Mouse (Mus musculus): Measurements from ENCODE around the gene Olfr1496.
"Not testable (repeated sequence)": the region's sequence is repeated elsewhere in the genome, so short reads cannot be mapped to it uniquely, and the experiment has no call there.

Olfr1496 gene

DNA sequence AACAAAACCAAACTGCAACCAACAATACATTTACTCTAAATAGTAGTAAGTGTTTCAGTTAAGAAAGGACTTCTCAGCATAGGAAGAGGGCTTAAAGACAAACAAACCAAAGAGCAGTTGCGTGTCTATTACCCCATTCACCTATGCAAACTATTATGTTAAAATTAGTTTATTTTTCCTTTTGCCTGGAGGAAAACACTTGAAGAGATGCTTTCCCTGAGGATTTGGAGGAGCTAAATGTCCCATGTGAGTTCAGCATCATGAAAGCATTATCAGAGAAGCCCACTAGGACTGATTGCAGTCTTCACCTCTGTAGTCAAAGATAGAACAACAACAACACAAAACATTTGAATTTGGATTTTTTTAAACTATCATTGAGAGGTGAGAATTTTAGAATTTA is at the start of gene Olfr1496:
Olfr1496 (plus strand) TSS at position 301 of the 400 bp plus-strand sequence.
- no peak for DNase-seq (ENCODE audit: low read depth, low spot score)

DNA sequence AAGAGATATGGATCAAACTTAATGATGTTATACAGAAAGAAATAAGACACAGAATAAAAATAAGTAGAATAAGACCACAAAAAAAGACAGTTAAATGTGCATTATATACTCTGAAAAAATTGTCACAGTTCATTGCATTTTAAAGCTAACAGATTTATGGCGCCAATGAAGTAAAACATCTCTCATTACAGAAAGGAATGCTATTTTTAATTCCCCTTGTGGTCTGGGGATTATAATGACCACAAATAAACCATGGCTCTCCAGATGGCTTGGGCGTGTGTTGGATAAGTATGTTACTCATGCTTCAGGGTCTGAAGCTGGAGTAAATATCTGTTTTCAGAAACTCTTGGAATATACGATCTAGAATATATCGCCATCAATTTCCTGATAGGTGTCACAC is 38.2 kb upstream of the Olfr1496 start, which contains the start of gene Olfr1494:
Olfr1494 (plus strand) TSS at position 301 of the 400 bp plus-strand sequence.
- no peak for DNase-seq (ENCODE audit: low read depth, low spot score)

DNA sequence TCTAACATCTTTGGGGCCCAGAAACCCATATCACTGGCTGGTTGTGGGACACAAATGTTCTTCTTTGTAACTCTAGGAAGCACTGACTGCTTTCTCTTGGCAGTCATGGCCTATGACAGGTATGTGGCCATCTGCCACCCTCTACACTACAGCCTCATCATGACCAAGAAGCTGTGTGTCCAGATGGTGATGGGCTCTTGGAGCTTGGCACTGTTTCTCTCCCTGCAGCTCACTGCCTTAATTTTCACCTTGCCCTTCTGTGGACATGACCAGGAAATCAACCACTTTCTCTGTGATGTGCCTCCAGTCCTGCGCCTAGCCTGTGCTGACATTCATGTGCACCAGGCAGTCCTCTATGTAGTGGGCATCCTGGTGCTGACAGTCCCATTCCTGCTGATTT is 28.3 kb upstream of the Olfr1496 start:
- DNase-seq (ENCODE audit: low read depth, low spot score): no peak

DNA sequence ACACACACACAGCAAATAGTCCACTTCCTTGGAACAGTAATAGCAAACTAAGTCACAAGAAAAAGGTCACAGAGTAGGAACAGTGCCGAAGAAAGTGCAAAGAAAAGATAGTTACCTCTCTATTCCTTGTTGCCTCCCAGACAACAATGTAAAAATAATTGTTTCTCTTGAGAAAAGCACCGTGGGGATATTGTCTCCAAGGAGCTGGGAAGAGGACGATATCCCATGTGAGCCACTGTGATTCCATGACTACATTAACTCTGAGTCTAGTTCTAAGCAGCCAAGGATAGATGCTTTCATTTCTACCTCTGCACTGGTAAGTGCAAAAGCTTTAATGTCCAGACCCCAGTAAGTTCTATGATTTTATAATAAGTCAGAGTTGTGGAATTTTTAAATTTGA is 13.4 kb upstream of the Olfr1496 start, which contains the start of gene Olfr1495:
Olfr1495 (plus strand) TSS at position 301 of the 400 bp plus-strand sequence.
- DNase-seq (ENCODE audit: low read depth, low spot score): no peak

- DNase-seq (ENCODE audit: low read depth, low spot score): no peak
Measured at GRCm38 (mm10) chr19:13768565-13769276, 9.0 kb upstream of the Olfr1496 start.

- no peak for DNase-seq (ENCODE audit: low read depth, low spot score)
Measured at GRCm38 (mm10) chr19:13798102-13798501, 20.4 kb downstream of the Olfr1496 start, which contains the start of gene Olfr1497. Gene Olfr1497 (minus strand): TSS chr19:13798202.

DNA sequence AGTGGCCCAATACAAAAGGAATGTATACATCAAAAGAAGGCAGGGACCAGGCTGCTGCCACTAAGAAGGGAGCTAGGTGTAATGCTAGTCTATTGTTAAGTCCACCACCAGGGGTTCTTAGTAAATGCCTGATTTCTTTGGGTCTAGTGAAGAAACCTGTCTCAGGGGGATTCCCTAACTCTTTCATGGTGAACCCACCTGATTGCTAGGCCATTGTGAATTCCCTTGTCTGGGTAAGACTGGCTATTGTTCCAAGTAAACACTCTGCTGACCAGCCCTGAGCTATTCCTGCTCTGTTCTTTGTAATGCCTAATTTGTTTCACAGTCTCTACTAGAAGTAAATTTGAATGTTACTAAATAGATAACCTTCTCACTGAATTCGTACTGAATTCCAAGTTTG is 27.8 kb downstream of the Olfr1496 start:
- DNase-seq (ENCODE audit: low read depth, low spot score): not testable (repeated sequence)

- DNase-seq (ENCODE audit: low read depth, low spot score): no peak
Measured at GRCm38 (mm10) chr19:13812823-13813222, 35.1 kb downstream of the Olfr1496 start.

DNA sequence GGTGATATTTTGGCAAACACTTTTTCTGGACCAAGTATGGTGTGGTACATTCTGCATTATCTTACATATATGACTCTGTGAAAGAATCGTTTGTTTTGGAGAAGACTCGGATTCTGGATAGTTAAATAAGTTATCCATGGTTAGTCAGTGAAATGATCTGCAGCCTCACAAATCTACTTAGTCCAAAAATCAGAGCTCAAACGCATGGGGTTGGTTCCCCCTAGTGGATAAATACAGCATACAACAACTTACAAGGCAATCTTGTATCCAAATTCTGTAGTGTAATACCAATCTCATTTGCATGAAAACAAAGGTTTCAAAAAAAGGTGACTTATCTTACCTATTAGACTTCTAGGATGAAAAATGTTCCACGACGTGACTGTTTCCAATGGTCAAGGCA is 41.1 kb downstream of the Olfr1496 start:
- DNase-seq (ENCODE audit: low read depth, low spot score): peak; percentile 16

- DNase-seq (ENCODE audit: low read depth, low spot score): no peak
Measured at GRCm38 (mm10) chr19:13819347-13819746, 41.7 kb downstream of the Olfr1496 start, which contains the start of gene Olfr1499. Gene Olfr1499 (minus strand): TSS chr19:13819447.

DNA sequence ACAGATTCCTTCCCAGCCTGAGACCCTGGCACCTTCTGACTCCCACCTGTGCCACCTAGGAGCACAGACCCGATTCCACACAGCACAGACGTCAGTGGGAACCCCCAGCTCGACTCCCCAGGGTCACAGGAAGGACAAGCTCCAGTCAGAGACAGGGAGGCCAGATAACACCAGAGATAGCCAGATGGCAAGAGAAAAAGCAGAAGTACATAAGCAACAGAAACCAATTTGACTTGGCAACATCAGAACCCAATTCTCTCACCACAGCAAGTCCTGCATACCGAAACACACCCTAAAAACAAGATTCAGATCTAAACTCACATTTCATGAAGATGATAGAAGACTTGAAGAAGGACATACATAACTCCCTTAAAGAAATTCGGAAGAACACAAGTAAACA is 43.2 kb downstream of the Olfr1496 start:
- DNase-seq (ENCODE audit: low read depth, low spot score): no peak

GRCm38 (mm10) chr19:13828447-13828846 is 50.8 kb downstream of the Olfr1496 start:
- no peak for DNase-seq (ENCODE audit: low read depth, low spot score)

DNA sequence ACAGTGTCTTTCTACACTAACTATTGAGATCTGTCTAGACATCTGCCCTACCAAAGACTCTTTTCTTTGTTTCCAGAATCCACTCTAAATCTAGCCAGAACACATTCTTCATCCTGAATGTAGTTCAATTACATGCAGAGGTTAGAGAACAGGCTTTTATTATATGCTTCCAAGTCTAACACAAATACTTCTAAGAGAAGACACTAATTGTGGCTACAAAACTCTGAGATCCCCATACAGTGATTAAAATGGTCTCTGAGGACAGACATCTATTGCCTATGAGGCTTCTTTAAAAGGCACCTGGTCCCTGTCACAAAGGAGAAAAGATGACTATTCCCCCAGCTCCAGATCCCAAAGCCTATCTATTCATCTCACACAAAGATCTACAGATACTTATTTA is 52.7 kb downstream of the Olfr1496 start, which contains the start of gene Olfr1500:
Olfr1500 (minus strand) TSS at position 101 of the 400 bp plus-strand sequence.
- no peak for DNase-seq (ENCODE audit: low read depth, low spot score)

Data from retina, postnatal 7 days (tissue).